Mouse (Mus musculus) effector memory CD4-positive, alpha-beta T cell, adult 5 months (primary cell): Measurements from ENCODE around the gene Mettl8. TPM values are rescaled to one million over a fixed set of nuclear protein-coding genes. Genes with fewer than 3 reads are reported as not detected.

Source experiments
- polyA plus RNA-seq: library from polyadenylated mRNA; unstranded; fragments of 100-300 nt; shearing (Covaris generic); gene quantifications from one replicate; pipeline ENCODE4 v1.2.1, GENCODE M21; 2017

Mettl8 gene
- polyA plus RNA-seq = 6.9 TPM

DNA sequence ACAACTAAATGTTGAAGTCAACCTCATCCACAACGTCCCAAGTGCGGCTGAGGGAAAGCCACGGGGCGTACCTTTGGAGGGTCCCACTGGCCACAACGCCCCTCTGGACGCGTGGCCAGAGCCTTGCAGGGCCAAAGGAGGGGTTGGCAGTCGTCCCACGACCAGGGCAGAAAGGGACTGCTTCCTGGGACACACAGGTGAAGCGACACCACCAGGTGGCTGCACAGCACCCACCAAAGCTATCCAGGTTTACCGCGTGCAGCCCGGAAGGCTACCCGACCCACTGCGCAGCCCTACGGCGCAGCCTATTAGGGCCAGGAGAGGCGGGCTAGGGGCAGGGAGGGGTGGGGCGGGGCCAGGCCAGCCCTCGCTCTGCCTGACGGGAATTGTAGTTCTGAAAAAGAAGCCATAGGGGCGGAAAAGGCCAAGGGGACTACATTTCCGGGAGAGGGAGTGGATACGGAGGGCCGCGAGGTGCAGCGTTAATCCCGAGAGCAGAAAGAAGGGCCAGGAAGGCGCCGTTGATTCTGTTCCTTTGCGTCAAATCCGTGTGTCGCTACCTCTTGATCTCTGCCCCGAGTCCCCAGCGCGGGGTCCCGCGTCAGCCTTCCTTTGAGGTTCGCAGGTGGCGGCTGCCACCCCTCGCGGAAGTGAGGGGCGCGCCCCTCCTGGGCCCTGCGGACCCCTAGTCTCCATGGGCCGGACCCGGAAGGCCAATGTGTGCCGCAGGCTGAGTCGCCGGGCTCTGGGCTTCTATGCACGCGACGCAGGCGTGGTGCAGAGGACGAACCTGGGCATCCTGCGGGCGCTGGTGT is at the start of gene Mettl8, which contains the start of gene Dcaf17:
Gene Mettl8 (minus strand): TSS at position 284 of the 815 bp plus-strand sequence.
Gene Dcaf17 (plus strand): TSS at position 29 of the 815 bp plus-strand sequence.

Other genes with a start within 250 kb of the Mettl8 start
- gene Tlk1, start 229.9 kb downstream of the Mettl8 start, polyA plus RNA-seq = 77.5 TPM
- gene Dcaf17, start 255 bp downstream of the Mettl8 start, polyA plus RNA-seq = 15.7 TPM
- gene Cybrd1, start 62.3 kb upstream of the Mettl8 start, polyA plus RNA-seq = not detected
- 32.8 TPM for gene Dync1i2, start 156.1 kb upstream of the Mettl8 start, polyA plus RNA-seq